Mouse (Mus musculus) liver, embryonic 15.5 days (tissue): ENCODE measurements at regions not wholly inside any gene's neighbourhood (a gene's known extent, or its start where the extent isn't known, plus 50 kb on each side); places are given as distances from the start of the nearest gene placed in this dataset.

Source experiments
- ATAC-seq: fragments of 200-750 bp; cut with Nextera tagmentation; 2 replicates; pipeline ENCODE4 v1.8.0; 2017; ENCODE audit warnings: moderate number of reproducible peaks, mild to moderate bottlenecking, moderate library complexity; ENCODE audit not compliant: insufficient read depth
- H3K27ac ChIP-seq: fragments of 300-500 bp; sonication (generic); replicated peaks from 2 replicates; pipeline ENCODE4 v1.5.1; 2015; ENCODE audit warnings: mild to moderate bottlenecking, inconsistent platforms
- H3K27me3 ChIP-seq: fragments of 300-500 bp; sonication (generic); 2 replicates; pipeline ENCODE4 v1.6.1; 2015; ENCODE audit warnings: mild to moderate bottlenecking, inconsistent platforms
- H3K36me3 ChIP-seq: fragments of 300-500 bp; sonication (generic); replicated peaks from 2 replicates; pipeline ENCODE4 v1.6.1; 2015; ENCODE audit warnings: moderate library complexity, mild to moderate bottlenecking, inconsistent platforms
- H3K4me1 ChIP-seq: fragments of 300-500 bp; sonication (generic); replicated peaks from 2 replicates; pipeline ENCODE4 v1.6.1; 2015; ENCODE audit warnings: inconsistent platforms
- H3K4me2 ChIP-seq: fragments of 300-500 bp; sonication (generic); 2 replicates; pipeline ENCODE4 v1.6.1; 2015; ENCODE audit warnings: moderate library complexity, mild to moderate bottlenecking, inconsistent platforms
- H3K4me3 ChIP-seq: fragments of 300-500 bp; sonication (generic); replicated peaks from 2 replicates; pipeline ENCODE4 v1.5.1; 2015; ENCODE audit warnings: mild to moderate bottlenecking, inconsistent platforms
- H3K9ac ChIP-seq: fragments of 300-500 bp; sonication (generic); 2 replicates; pipeline ENCODE4 v1.6.1; 2015; ENCODE audit warnings: moderate library complexity, mild to moderate bottlenecking, inconsistent platforms
- H3K9me3 ChIP-seq: fragments of 300-500 bp; sonication (generic); replicated peaks from 2 replicates; pipeline ENCODE4 v1.6.1; 2016; ENCODE audit warnings: inconsistent platforms
- WGBS: fragments of 180-500 bp; shearing (Covaris S2); methylation state at CpG from one replicate; pipeline ENCODE4 v1.1.7; 2015; ENCODE audit warnings: mixed read lengths; ENCODE audit not compliant: insufficient replicate concordance; 5-methylcytosine and 5-hydroxymethylcytosine counted together

DNA sequence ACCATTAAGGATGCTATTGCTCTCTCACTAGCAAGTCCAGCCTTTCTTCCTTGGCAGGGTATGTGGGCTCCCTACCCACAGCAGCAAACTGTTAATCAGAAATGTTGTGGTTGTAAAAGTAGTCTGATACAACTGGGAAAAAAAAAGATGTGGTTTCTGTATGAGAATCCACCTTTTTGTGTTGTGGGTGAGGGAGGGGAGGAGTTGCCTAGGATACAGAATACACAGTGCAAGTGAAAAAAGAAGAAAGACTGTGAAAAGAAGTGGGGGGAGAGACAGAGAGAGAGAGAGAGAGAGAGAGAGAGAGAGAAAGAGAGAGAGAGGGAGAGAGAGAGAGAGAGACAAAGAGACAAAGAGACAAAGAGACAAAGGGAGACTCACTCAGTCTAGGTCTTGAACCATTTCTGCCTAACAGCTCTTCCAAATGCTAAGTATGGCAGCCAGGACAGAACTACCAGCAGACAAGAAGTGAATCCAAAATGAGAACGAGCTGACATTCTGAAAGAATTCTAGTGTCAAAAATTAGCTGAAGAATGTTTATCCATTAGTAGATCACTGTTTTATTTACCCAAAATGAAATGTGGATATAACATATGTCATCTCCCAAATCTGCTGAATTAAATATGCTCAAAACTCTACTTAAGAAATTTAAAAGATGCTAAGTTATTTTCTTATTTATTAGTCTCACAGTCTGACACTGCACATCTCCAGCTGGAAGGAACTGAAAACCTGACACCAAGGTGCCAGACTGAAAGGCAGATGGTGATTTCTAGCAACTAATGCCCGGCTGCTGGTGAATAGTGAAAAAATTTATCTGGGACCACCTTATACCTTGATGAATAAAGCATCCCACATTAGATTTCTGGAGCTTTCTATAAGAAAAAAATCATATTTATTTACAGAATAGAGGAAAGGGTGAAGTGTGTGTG, 347.7 kb downstream of the 1190002N15Rik start:
- H3K4me3 ChIP-seq, result no peak overlapping the region
- no peak overlapping the region for H3K9ac ChIP-seq
- no peak for ATAC-seq
- no peaks in the 10 kb centered on the region for H3K27me3 ChIP-seq
- no peaks in the 10 kb centered on the region for H3K9me3 ChIP-seq
- H3K4me1 ChIP-seq, result no peaks in the 10 kb centered on the region
- no peaks in the 10 kb centered on the region for H3K36me3 ChIP-seq
- WGBS, result 41% methylated on average over 2 of the region's 2 CpGs
- no peak overlapping the region for H3K4me2 ChIP-seq
- H3K27ac ChIP-seq, result no peak overlapping the region

DNA sequence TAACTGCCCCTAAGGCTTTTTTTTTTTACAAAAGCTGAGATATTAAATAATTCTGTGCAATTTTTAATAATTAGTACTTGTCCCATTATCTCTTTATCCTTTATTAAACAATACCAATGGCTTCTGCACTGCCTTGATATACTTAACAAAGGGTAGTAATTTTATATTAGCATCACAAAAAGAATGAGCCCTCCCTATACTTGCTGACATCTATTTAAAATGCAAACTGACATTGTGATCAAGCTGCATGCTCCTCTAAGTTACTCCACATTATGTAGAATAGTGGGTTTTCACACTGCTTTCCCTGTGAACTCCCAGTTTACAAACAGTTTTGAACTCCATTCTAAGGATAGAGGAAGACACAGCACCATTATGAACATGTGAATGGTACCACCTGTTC, 349.8 kb downstream of the 1190002N15Rik start:
- H3K36me3 ChIP-seq, result no peaks in the 10 kb centered on the region
- H3K27me3 ChIP-seq, result no peaks in the 10 kb centered on the region
- no peak overlapping the region for H3K27ac ChIP-seq
- H3K9me3 ChIP-seq, result no peaks in the 10 kb centered on the region
- no peaks in the 10 kb centered on the region for H3K4me1 ChIP-seq
- no peak overlapping the region for H3K9ac ChIP-seq
- H3K4me3 ChIP-seq, result no peak overlapping the region
- H3K4me2 ChIP-seq, result no peak overlapping the region
- ATAC-seq, result no peak

DNA sequence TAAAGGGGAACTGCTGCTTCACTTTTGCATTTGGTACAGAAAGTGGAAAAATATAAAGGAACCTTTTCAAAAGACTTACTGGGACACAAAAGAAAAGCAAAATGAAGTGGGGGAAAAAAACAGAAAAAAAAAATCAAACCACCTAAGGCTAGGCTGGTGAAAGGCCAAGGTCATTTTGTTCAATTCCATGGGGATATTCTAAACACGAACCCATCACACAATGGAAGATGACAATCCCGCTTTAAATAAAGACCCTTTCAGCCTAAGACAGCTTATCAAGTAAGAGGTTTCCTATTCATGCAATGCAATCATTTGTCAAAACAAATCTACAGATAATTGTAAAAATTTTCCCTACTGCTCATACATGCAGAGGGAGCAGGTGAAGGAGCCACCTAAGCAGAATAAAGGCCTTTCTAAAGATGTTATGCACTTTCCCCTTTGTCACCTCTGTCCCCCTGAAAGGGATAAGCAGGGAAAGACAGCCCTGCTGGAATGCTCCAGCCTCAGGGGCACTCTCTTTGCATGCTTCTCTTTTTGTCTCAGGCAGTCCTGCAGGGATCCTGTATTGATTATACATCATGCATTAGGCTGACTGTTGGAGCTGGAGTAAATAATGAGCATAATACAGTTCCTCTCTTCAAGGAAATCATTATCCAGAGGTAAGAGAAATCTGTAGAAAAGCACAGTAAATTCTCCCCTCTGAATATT, 367.8 kb downstream of the 1190002N15Rik start:
- no peaks in the 10 kb centered on the region for H3K4me1 ChIP-seq
- H3K4me3 ChIP-seq, result no peak overlapping the region
- ATAC-seq, result no peak
- 67% methylated on average over 2 of the region's 2 CpGs for WGBS
- no peaks in the 10 kb centered on the region for H3K36me3 ChIP-seq
- no peak overlapping the region for H3K4me2 ChIP-seq
- no peaks in the 10 kb centered on the region for H3K27me3 ChIP-seq
- H3K9ac ChIP-seq, result no peak overlapping the region
- no peak overlapping the region for H3K27ac ChIP-seq
- H3K9me3 ChIP-seq, result no peaks in the 10 kb centered on the region

DNA sequence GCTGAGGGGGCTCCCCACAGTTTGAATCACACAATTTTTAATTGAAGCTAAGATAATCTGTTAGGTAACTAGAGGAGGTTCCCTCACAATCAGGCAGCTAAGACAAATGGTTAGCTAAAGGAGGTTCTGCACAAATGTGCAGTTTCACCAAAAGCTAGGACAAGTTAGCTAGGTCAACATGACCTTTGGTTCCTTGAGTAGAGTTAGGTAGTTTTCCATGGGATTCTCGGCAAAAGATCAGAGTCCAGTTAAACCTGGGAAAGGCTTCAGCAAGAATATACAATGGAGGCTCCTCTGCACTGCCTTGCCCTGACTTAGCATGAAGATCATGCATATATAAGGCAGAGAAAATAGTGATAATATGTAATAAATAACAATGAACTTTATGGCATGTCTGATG, 374.2 kb downstream of the 1190002N15Rik start:
- no peaks in the 10 kb centered on the region for H3K9me3 ChIP-seq
- no peaks in the 10 kb centered on the region for H3K36me3 ChIP-seq
- H3K4me3 ChIP-seq, result no peak overlapping the region
- H3K9ac ChIP-seq, result no peak overlapping the region
- H3K4me2 ChIP-seq, result no peak overlapping the region
- ATAC-seq, result no peak
- 50% methylated on average over 1 of the region's 1 CpGs for WGBS
- no peaks in the 10 kb centered on the region for H3K27me3 ChIP-seq
- H3K4me1 ChIP-seq, result no peaks in the 10 kb centered on the region
- H3K27ac ChIP-seq, result no peak overlapping the region

DNA sequence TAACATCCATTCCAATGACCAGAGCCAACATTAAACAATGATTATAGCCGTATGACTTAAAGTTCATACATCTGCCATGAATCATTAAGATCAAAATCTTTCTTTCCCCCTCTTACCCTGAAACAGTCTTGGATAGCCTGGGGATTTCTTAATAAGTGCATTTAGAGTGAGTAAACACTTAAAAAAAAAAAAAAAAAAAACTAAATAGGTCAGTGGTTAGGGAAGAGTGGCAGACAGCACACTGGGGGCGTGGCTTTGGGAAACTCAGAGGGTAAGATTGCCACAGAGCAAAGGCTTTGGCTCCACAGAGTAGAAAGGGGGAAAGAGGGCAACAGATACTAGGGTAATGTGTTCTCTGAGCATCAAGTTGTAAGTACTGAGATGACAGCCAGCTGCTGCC, 382.3 kb downstream of the 1190002N15Rik start:
- Histone ChIP-seq H3K27me3 (no peaks in the 10 kb centered on the region), H3K4me1 (no peaks in the 10 kb centered on the region), H3K9ac (no peak overlapping the region), H3K9me3 (no peaks in the 10 kb centered on the region), H3K36me3 (no peaks in the 10 kb centered on the region), H3K4me2 (no peak overlapping the region), H3K4me3 (no peak overlapping the region), H3K27ac (no peak overlapping the region)
- 62% methylated on average over 2 of the region's 2 CpGs for WGBS
- no peak for ATAC-seq

DNA sequence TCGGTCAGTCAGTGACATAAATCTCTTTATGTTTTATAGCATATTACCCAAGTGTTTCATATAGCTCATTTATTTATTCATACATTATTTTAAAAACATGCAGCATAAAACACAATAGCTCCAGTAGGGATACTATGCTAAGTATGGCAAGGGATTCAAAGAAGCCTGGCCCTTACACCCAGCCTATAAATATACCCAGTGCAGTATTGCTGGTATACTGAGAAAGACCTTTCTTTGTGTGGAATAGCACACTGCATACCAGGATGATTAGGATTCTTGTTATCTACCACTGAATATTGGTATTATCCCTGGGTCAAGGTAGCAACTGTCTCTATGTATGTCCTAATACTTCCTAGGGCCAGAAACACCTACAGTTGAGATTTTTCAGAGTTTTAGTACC, 389.4 kb downstream of the 1190002N15Rik start:
- Histone ChIP-seq H3K4me2 (no peak overlapping the region), H3K4me3 (no peak overlapping the region), H3K27ac (no peak overlapping the region), H3K9ac (no peak overlapping the region), H3K4me1 (no peaks in the 10 kb centered on the region), H3K27me3 (no peaks in the 10 kb centered on the region), H3K36me3 (no peaks in the 10 kb centered on the region), H3K9me3 (no peaks in the 10 kb centered on the region)
- WGBS, result 80% methylated on average over 1 of the region's 1 CpGs
- ATAC-seq, result no peak

DNA sequence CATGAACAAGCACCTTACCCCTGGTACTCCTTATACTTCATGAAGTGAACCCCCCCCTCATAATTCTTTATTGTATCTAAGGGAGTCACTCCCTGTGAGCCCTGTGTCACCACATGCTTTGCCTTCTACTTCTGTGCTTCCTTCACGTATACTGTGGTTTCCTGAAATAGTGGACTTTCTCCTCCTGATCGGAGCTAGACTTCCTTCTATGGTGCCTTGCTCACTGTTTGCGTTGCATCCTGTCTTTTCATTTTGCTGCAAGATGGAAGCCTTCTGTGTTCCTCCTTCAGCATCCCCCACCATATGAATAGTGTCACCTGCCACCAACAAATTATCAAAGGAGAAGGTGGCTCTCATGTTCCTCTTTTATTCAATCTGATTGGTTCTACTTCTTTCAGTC, 391.1 kb downstream of the 1190002N15Rik start:
- no peaks in the 10 kb centered on the region for H3K36me3 ChIP-seq
- no peak overlapping the region for H3K27ac ChIP-seq
- H3K27me3 ChIP-seq, result no peaks in the 10 kb centered on the region
- H3K9ac ChIP-seq, result no peak overlapping the region
- no peak overlapping the region for H3K4me2 ChIP-seq
- WGBS, result 20% methylated on average over 3 of the region's 3 CpGs
- ATAC-seq, result no peak
- no peaks in the 10 kb centered on the region for H3K4me1 ChIP-seq
- no peaks in the 10 kb centered on the region for H3K9me3 ChIP-seq
- H3K4me3 ChIP-seq, result no peak overlapping the region

DNA sequence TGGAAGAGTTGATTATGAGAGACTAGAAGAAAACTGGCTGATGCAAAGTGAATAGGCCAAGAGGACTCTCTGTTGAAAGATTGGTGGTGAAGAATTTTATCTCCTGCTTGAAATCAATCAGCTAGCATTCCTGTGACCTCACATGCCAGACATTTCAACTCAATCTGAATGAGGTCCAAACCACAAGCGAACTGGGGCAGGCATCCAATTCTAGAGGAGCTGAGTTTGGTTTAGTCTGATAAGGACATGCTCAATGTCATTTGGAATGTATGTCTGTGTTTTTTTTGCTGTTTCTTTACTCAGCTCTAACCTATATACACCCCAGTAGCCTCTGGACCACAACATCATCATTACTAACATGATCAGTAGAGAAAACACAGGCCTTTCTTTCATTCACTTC, 401.4 kb downstream of the 1190002N15Rik start:
- WGBS, result 34% methylated on average over 1 of the region's 1 CpGs
- Histone ChIP-seq H3K27me3 (no peaks in the 10 kb centered on the region), H3K4me1 (no peaks in the 10 kb centered on the region), H3K9ac (no peak overlapping the region), H3K4me3 (no peak overlapping the region), H3K27ac (no peak overlapping the region), H3K9me3 (no peaks in the 10 kb centered on the region), H3K36me3 (no peaks in the 10 kb centered on the region), H3K4me2 (no peak overlapping the region)
- no peak for ATAC-seq

DNA sequence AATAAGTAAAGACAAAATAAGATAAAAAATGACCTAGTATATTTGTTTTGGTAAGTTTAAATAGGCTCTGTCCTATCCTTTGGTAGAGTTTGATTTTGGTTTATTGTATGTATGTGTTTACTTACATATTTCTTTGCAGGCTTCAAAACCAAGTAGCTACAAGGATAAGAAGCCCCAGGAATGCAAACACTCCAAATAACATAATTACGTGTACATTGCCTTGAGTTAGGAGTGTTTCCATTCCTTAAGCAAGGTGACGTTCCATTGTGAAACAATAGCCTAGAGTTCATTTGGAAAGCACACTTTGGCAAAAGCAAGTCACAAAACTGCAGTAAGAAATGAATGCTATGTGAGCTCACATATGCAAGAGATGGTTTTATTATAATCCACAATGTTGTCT, 404.2 kb downstream of the 1190002N15Rik start:
- no peak overlapping the region for H3K9ac ChIP-seq
- 50% methylated on average over 2 of the region's 2 CpGs for WGBS
- no peaks in the 10 kb centered on the region for H3K9me3 ChIP-seq
- no peak overlapping the region for H3K4me2 ChIP-seq
- no peak for ATAC-seq
- H3K4me3 ChIP-seq, result no peak overlapping the region
- H3K36me3 ChIP-seq, result no peaks in the 10 kb centered on the region
- H3K27ac ChIP-seq, result no peak overlapping the region
- no peaks in the 10 kb centered on the region for H3K27me3 ChIP-seq
- H3K4me1 ChIP-seq, result no peaks in the 10 kb centered on the region

DNA sequence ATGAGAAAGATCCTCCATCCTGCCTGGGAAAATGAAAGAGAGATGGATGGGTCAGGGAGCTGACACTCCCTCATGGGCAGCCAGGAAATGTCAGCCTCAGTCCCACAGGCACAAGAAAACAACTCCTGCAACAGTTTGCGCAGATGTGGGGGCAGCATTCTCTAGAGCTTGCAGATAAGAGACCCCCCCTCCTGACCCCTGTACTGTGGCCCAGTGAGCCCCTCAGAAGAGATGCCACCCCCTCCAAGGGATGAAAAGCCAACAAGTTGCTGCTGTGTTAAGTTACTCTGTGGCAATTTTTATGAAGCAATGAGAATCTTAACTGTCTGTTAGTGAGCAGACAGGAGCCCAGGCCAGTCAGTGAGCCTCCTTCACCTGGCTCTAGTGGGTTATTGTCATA, 406.5 kb downstream of the 1190002N15Rik start:
- 59% methylated on average over 1 of the region's 1 CpGs for WGBS
- Histone ChIP-seq H3K27me3 (no peaks in the 10 kb centered on the region), H3K4me1 (no peaks in the 10 kb centered on the region), H3K9me3 (no peaks in the 10 kb centered on the region), H3K4me2 (no peak overlapping the region), H3K36me3 (no peaks in the 10 kb centered on the region), H3K9ac (no peak overlapping the region), H3K27ac (no peak overlapping the region), H3K4me3 (no peak overlapping the region)
- ATAC-seq, result no peak

DNA sequence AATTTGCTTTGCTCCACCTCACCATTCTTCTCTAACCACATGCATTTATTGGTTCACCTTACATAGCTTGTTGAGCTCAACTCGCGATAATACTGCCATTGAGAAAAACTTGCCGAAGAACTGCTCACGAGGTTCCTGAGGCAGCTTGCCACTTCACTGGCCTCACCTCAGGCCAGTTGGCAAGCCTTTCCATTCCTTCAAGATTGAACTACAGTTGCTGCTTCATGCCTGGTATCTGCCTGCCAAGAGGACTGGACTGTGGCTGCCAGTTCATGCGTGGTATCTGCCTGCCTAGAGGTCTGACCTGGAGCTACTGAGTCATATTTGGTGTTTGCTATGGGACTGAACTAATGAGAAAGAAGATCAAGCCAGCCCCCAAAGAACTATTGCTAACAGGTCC, 420.9 kb downstream of the 1190002N15Rik start:
- no peak for ATAC-seq
- WGBS, result 79% methylated on average over 5 of the region's 5 CpGs

More for the DNA sequence above, 420.9 kb downstream of the 1190002N15Rik start:
- no peaks in the 10 kb centered on the region for H3K27me3 ChIP-seq
- H3K4me3 ChIP-seq, result no peak overlapping the region
- H3K4me2 ChIP-seq, result no peak overlapping the region
- no peak overlapping the region for H3K9ac ChIP-seq
- H3K4me1 ChIP-seq, result no peaks in the 10 kb centered on the region
- H3K27ac ChIP-seq, result no peak overlapping the region
- H3K9me3 ChIP-seq, result no peaks in the 10 kb centered on the region
- H3K36me3 ChIP-seq, result no peaks in the 10 kb centered on the region
